Mouse (Mus musculus) heart, embryonic 12.5 days (tissue): Measurements from ENCODE around the gene Alkbh4. TPM values are rescaled to one million over a fixed set of nuclear protein-coding genes. Genes with fewer than 3 reads are reported as not detected.
"Not testable (repeated sequence)": the region's sequence is repeated elsewhere in the genome, so short reads cannot be mapped to it uniquely, and the experiment has no call there.

ENCODE experiments used
- ATAC-seq: fragments of 200-750 bp; cut with Nextera tagmentation; 2 replicates; pipeline ENCODE4 v1.8.0; 2017; ENCODE audit warnings: moderate TSS enrichment, moderate library complexity; ENCODE audit not compliant: insufficient number of reproducible peaks, low FRiP score
- H3K27ac ChIP-seq: fragments of 300-500 bp; sonication (generic); 2 replicates; pipeline ENCODE4 v1.5.1; 2016; ENCODE audit warnings: mild to moderate bottlenecking, moderate library complexity; ENCODE audit not compliant: poor library complexity, severe bottlenecking
- H3K27me3 ChIP-seq: fragments of 300-500 bp; sonication (generic); replicated peaks from 2 replicates; pipeline ENCODE4 v1.6.1; 2016; ENCODE audit warnings: mild to moderate bottlenecking, moderate library complexity
- H3K36me3 ChIP-seq: fragments of 300-500 bp; sonication (generic); 2 replicates; pipeline ENCODE4 v1.6.1; 2016; ENCODE audit warnings: mild to moderate bottlenecking, moderate library complexity
- H3K4me1 ChIP-seq: fragments of 300-500 bp; sonication (generic); replicated peaks from 2 replicates; pipeline ENCODE4 v1.6.1; 2016; ENCODE audit warnings: mild to moderate bottlenecking
- H3K4me2 ChIP-seq: fragments of 300-500 bp; sonication (generic); 2 replicates; pipeline ENCODE4 v1.6.1; 2016; ENCODE audit warnings: mild to moderate bottlenecking, moderate library complexity
- H3K4me3 ChIP-seq: fragments of 300-500 bp; sonication (generic); 2 replicates; pipeline ENCODE4 v1.5.1; 2016; ENCODE audit warnings: mild to moderate bottlenecking
- H3K9ac ChIP-seq: fragments of 300-500 bp; sonication (generic); 2 replicates; pipeline ENCODE4 v1.6.1; 2016; ENCODE audit warnings: mild to moderate bottlenecking, moderate library complexity
- H3K9me3 ChIP-seq: fragments of 300-500 bp; sonication (generic); replicated peaks from 2 replicates; pipeline ENCODE4 v1.6.1; 2016; ENCODE audit warnings: mild to moderate bottlenecking, moderate library complexity
- WGBS: fragments of 180-500 bp; shearing (Covaris S2); methylation state at CpG from one replicate; pipeline ENCODE4 v1.1.7; 2016; 5-methylcytosine and 5-hydroxymethylcytosine counted together
- polyA plus RNA-seq: library from polyadenylated mRNA; unstranded; fragments of >200 nt; fragmentation: Nextera tagmentation; extraction: Ambion mirVana; gene quantifications from 2 replicates; pipeline ENCODE4 v1.2.1, GENCODE M21; 2016

Gene Alkbh4
- polyA plus RNA-seq, 1 experiment from 2014 or later: 14.4 TPM

- no peak overlapping the region for H3K4me2 ChIP-seq
- ATAC-seq: no peak
Observed at GRCm38 (mm10) chr5:136143161-136143755, 7.3 kb downstream of the Alkbh4 start.

GRCm38 (mm10) chr5:136144606-136145430 is 8.9 kb downstream of the Alkbh4 start:
- no peak for ATAC-seq
- WGBS: 64% methylated on average over 12 of the region's 12 CpGs
- H3K27ac ChIP-seq: no peak overlapping the region

More at GRCm38 (mm10) chr5:136143161-136143755, 7.3 kb downstream of the Alkbh4 start:
- WGBS: 81% methylated on average over 6 of the region's 6 CpGs
- H3K36me3 ChIP-seq: peaks cover 41% of the 10 kb centered on the region
- H3K9ac ChIP-seq: no peak overlapping the region
- 0 out of 2 replicates have a peak, but pooled peaks cover 5% of the 10 kb centered on the region for H3K27me3 ChIP-seq
- H3K4me1 ChIP-seq: no peaks in the 10 kb centered on the region
- peaks cover 8% of the 10 kb centered on the region; the same call in 1 of the 2 replicates for H3K9me3 ChIP-seq
- no peak overlapping the region for H3K27ac ChIP-seq
- no peak overlapping the region for H3K4me3 ChIP-seq

GRCm38 (mm10) chr5:136146936-136147335 is 11.0 kb downstream of the Alkbh4 start:
- H3K9me3 ChIP-seq: peaks cover 8% of the 10 kb centered on the region; the same call in 1 of the 2 replicates
- WGBS: 86% methylated on average over 1 of the region's 1 CpGs

More at GRCm38 (mm10) chr5:136144606-136145430, 8.9 kb downstream of the Alkbh4 start:
- Histone ChIP-seq H3K4me1 (no peaks in the 10 kb centered on the region), H3K9ac (no peak overlapping the region), H3K27me3 (0 out of 2 replicates have a peak, but pooled peaks cover 5% of the 10 kb centered on the region), H3K4me3 (no peak overlapping the region), H3K4me2 (no peak overlapping the region), H3K9me3 (peaks cover 8% of the 10 kb centered on the region; the same call in 1 of the 2 replicates), H3K36me3 (peaks cover 27% of the 10 kb centered on the region)

GRCm38 (mm10) chr5:136147704-136148103 is 11.8 kb downstream of the Alkbh4 start:
- 70% methylated on average over 8 of the region's 8 CpGs for WGBS
- Histone ChIP-seq H3K9ac (no peak overlapping the region), H3K36me3 (no peaks in the 10 kb centered on the region), H3K4me3 (no peak overlapping the region), H3K4me2 (no peak overlapping the region), H3K27me3 (0 out of 2 replicates have a peak, but pooled peaks cover 5% of the 10 kb centered on the region), H3K27ac (no peak overlapping the region), H3K4me1 (no peaks in the 10 kb centered on the region), H3K9me3 (peaks cover 7% of the 10 kb centered on the region; the same call in 1 of the 2 replicates)
- no peak for ATAC-seq

More at GRCm38 (mm10) chr5:136146936-136147335, 11.0 kb downstream of the Alkbh4 start:
- H3K27me3 ChIP-seq: 0 out of 2 replicates have a peak, but pooled peaks cover 5% of the 10 kb centered on the region
- ATAC-seq: no peak
- H3K4me1 ChIP-seq: no peaks in the 10 kb centered on the region
- H3K4me3 ChIP-seq: no peak overlapping the region
- no peak overlapping the region for H3K9ac ChIP-seq
- peaks cover 7% of the 10 kb centered on the region for H3K36me3 ChIP-seq
- H3K4me2 ChIP-seq: no peak overlapping the region
- no peak overlapping the region for H3K27ac ChIP-seq

GRCm38 (mm10) chr5:136149134-136149576 is 13.2 kb downstream of the Alkbh4 start:
- not testable (repeated sequence) for H3K36me3 ChIP-seq, H3K4me2 ChIP-seq, H3K9me3 ChIP-seq, H3K4me3 ChIP-seq, H3K27ac ChIP-seq, ATAC-seq, H3K27me3 ChIP-seq, H3K4me1 ChIP-seq, H3K9ac ChIP-seq
- WGBS: 69% methylated on average over 5 of the region's 5 CpGs

GRCm38 (mm10) chr5:136152365-136152764 is 16.4 kb downstream of the Alkbh4 start:
- Histone ChIP-seq H3K36me3 (no peaks in the 10 kb centered on the region), H3K4me1 (no peaks in the 10 kb centered on the region), H3K4me3 (no peak overlapping the region), H3K27ac (no peak overlapping the region), H3K9me3 (peaks cover 8% of the 10 kb centered on the region; the same call in 1 of the 2 replicates), H3K27me3 (no peaks in the 10 kb centered on the region), H3K9ac (no peak overlapping the region), H3K4me2 (no peak overlapping the region)
- 79% methylated on average over 8 of the region's 8 CpGs for whole genome bisulfite sequencing
- ATAC-seq: no peak

GRCm38 (mm10) chr5:136155399-136155798 is 19.5 kb downstream of the Alkbh4 start:
- Histone ChIP-seq H3K36me3 (0 out of 2 replicates have a peak, but pooled peaks cover under 1% of the 10 kb centered on the region), H3K4me2 (no peak overlapping the region), H3K27ac (no peak overlapping the region), H3K9me3 (peaks cover 8% of the 10 kb centered on the region; the same call in 1 of the 2 replicates), H3K9ac (no peak overlapping the region), H3K4me3 (no peak overlapping the region), H3K4me1 (no peaks in the 10 kb centered on the region), H3K27me3 (no peaks in the 10 kb centered on the region)
- 70% methylated on average over 5 of the region's 5 CpGs for WGBS
- ATAC-seq: no peak

- H3K27ac ChIP-seq, H3K27me3 ChIP-seq, H3K9me3 ChIP-seq, H3K36me3 ChIP-seq, H3K4me3 ChIP-seq, H3K4me2 ChIP-seq, H3K9ac ChIP-seq, H3K4me1 ChIP-seq, ATAC-seq: not testable (repeated sequence)
- WGBS: 85% methylated on average over 11 of the region's 12 CpGs
Observed at GRCm38 (mm10) chr5:136160084-136160483, 24.1 kb downstream of the Alkbh4 start.

- Histone ChIP-seq H3K27ac (no peak overlapping the region), H3K27me3 (no peaks in the 10 kb centered on the region), H3K9me3 (peaks cover 7% of the 10 kb centered on the region), H3K4me3 (no peak overlapping the region), H3K36me3 (0 out of 2 replicates have a peak, but pooled peaks cover 3% of the 10 kb centered on the region), H3K9ac (no peak overlapping the region), H3K4me1 (no peaks in the 10 kb centered on the region), H3K4me2 (no peak overlapping the region)
- ATAC-seq: no peak
- 74% methylated on average over 11 of the region's 11 CpGs for WGBS
Observed at GRCm38 (mm10) chr5:136163807-136164474, 28.0 kb downstream of the Alkbh4 start.

GRCm38 (mm10) chr5:136165246-136165645 is 29.3 kb downstream of the Alkbh4 start:
- H3K4me2 ChIP-seq: no peak overlapping the region
- H3K27me3 ChIP-seq: no peaks in the 10 kb centered on the region
- no peak overlapping the region for H3K27ac ChIP-seq
- no peaks in the 10 kb centered on the region for H3K4me1 ChIP-seq
- H3K36me3 ChIP-seq: 0 out of 2 replicates have a peak, but pooled peaks cover 3% of the 10 kb centered on the region
- WGBS: 79% methylated on average over 8 of the region's 8 CpGs
- H3K9ac ChIP-seq: no peak overlapping the region
- no peak overlapping the region for H3K4me3 ChIP-seq
- peaks cover 7% of the 10 kb centered on the region for H3K9me3 ChIP-seq
- no peak for ATAC-seq

- Histone ChIP-seq H3K9me3 (peaks cover 7% of the 10 kb centered on the region), H3K9ac (no peak overlapping the region), H3K27me3 (no peaks in the 10 kb centered on the region), H3K4me2 (no peak overlapping the region), H3K4me1 (peaks cover 5% of the 10 kb centered on the region), H3K36me3 (no peaks in the 10 kb centered on the region), H3K27ac (no peak overlapping the region), H3K4me3 (no peak overlapping the region)
- ATAC-seq: no peak
- 82% methylated on average over 4 of the region's 4 CpGs for WGBS
Observed at GRCm38 (mm10) chr5:136167296-136167695, 31.4 kb downstream of the Alkbh4 start.
